Mouse (Mus musculus): Measurements from ENCODE around the gene Slc13a1. TPM values are rescaled to one million over a fixed set of nuclear protein-coding genes. Genes with fewer than 3 reads are reported as not detected.
"Not testable (repeated sequence)": the region's sequence is repeated elsewhere in the genome, so short reads cannot be mapped to it uniquely, and the experiment has no call there.

Slc13a1 gene
- total RNA-seq (2021) (under 1 TPM; 0.10 to 0.14 TPM), polyA plus RNA-seq (2012; rRNA removed) (not detected in 2 replicates)
- long read RNA-seq, result 0 reads

GRCm38 (mm10) chr6:24167734-24168327, at the start of gene Slc13a1:
Gene Slc13a1 (minus strand): TSS chr6:24168092.
- no peak for DNase-seq

- peak; percentile 6 for DNase-seq
Measured at GRCm38 (mm10) chr6:24207866-24208265, 40.0 kb upstream of the Slc13a1 start.

- DNase-seq, result no peak
Measured at GRCm38 (mm10) chr6:24202226-24202625, 34.3 kb upstream of the Slc13a1 start.

- no peak for DNase-seq
Measured at GRCm38 (mm10) chr6:24200644-24201484, 33.0 kb upstream of the Slc13a1 start.

- not testable (repeated sequence) for DNase-seq
Measured at GRCm38 (mm10) chr6:24197501-24198195, 29.8 kb upstream of the Slc13a1 start.

- DNase-seq, result not testable (repeated sequence)
Measured at GRCm38 (mm10) chr6:24196406-24196805, 28.5 kb upstream of the Slc13a1 start.

GRCm38 (mm10) chr6:24183439-24183838, 15.5 kb upstream of the Slc13a1 start:
- DNase-seq, result no peak

- no peak for DNase-seq
Measured at GRCm38 (mm10) chr6:24175393-24175792, 7.5 kb upstream of the Slc13a1 start.

- DNase-seq, result no peak
Measured at GRCm38 (mm10) chr6:24173951-24174350, 6.1 kb upstream of the Slc13a1 start.

- DNase-seq, result no peak
Measured at GRCm38 (mm10) chr6:24172736-24173135, 4.8 kb upstream of the Slc13a1 start.

GRCm38 (mm10) chr6:24166772-24167171, 1.1 kb downstream of the Slc13a1 start:
- DNase-seq, result no peak

- DNase-seq, result peak; percentile 51
Measured at GRCm38 (mm10) chr6:24165249-24165648, 2.6 kb downstream of the Slc13a1 start.

- DNase-seq, result no peak
Measured at GRCm38 (mm10) chr6:24159795-24160194, 8.1 kb downstream of the Slc13a1 start.

- no peak for DNase-seq
Measured at GRCm38 (mm10) chr6:24154901-24155300, 13.0 kb downstream of the Slc13a1 start.

GRCm38 (mm10) chr6:24132951-24133350, 34.9 kb downstream of the Slc13a1 start:
- no peak for DNase-seq

- no peak for DNase-seq
Measured at GRCm38 (mm10) chr6:24122632-24123031, 45.3 kb downstream of the Slc13a1 start.

GRCm38 (mm10) chr6:24111614-24112013, 56.3 kb downstream of the Slc13a1 start:
- DNase-seq, result no peak

GRCm38 (mm10) chr6:24108471-24108870, 59.4 kb downstream of the Slc13a1 start:
- DNase-seq, result no peak

GRCm38 (mm10) chr6:24106157-24106556, 61.7 kb downstream of the Slc13a1 start:
- DNase-seq, result no peak

- DNase-seq, result no peak
Measured at GRCm38 (mm10) chr6:24105681-24106080, 62.2 kb downstream of the Slc13a1 start.

GRCm38 (mm10) chr6:24101281-24101680, 66.6 kb downstream of the Slc13a1 start:
- no peak for DNase-seq

- DNase-seq, result no peak
Measured at GRCm38 (mm10) chr6:24100705-24101104, 67.2 kb downstream of the Slc13a1 start.

GRCm38 (mm10) chr6:24097400-24097799, 70.5 kb downstream of the Slc13a1 start:
- no peak for DNase-seq

All from adrenal gland, adult 2 months (tissue).